Mouse (Mus musculus) ZHBTc4 (cell line): Measurements from ENCODE around the gene Tanc2.

ENCODE experiments used
- DNase-seq: peaks from one replicate; pipeline ENCODE4 v3.0.0-alpha.2; 2011; ENCODE audit warnings: low read depth, low spot score

Tanc2 gene

DNA sequence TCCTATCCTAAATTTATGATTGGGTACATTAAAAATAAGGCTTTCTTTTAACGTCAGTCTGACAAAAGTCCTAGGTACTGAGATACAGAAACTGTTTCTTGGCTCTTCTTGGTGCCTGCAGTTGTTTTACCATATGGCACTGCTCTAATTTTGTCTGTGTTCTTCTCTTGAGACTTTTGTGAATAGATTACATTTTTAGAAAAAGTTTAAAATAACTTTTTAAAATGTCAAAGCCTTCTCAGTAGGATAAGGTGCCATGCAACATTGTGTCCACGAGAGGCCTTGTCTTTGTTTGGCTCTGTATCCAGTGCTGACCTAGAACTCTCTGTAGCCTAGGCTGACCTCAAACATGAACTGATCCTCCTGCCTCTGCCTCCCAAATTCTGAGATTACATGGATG, 238.4 kb downstream of the Tanc2 start:
- DNase-seq: no peak

DNA sequence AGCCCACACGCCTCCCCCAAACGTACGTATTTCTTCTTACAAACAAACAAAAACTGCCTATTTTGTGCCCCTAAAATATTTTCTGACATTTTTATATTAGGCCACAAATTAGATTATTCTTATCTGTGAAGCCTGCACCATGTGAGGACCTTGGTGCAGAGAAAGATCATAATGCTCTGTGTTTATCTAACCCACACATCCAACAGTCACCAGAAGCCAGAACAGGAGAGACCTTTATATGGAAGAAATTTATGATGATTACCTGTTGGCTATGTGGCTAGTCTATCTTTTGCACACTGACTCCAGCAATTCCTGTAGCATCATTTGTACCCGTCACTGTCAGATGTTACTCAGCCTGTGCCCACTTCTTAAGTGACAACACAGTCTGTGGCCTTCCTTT, 245.4 kb downstream of the Tanc2 start:
- no peak for DNase-seq

DNA sequence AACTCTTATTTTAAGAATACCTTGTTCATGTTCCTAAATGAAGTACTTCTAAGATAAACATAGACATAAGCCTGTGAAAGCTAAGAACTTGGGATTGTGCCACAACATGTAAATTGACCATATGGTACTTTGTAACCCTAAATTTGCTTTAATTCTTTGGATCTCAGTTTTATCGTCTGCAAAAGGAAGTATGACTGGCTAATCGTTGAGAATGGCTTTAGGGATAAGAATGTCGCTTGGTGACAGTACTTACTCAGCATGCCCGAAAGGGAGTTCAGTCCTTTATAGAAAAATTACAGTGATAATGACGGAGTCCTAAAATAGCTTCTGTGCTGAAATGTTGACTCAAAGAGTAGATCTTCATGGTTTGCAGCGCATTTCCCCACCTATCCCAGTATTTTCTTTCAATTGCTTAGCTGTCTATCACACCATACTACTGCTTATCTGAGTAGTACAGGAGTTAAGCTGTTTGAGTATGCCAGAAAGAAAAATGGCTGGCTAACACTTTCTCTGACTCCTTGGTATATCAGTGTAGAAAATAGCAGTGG, 246.6 kb downstream of the Tanc2 start:
- no peak for DNase-seq

DNA sequence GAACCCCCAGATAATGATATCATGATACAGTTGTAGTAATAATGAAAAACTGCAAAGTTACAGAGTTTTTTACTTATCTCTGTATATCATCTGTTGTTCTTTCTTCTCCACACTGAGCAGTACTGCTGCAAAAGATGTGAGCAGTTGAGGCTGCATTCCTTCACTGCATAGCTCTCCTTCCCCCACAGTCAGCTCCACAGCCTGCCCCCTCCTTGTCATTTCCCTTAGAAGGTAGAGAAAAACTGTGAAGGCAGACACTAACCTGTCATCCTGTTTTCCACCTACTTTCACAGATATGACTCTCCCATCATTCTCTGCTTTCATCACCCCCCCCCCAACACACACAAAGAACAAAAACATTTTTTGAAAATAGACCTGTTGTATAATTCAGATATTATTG, 248.2 kb downstream of the Tanc2 start:
- no peak for DNase-seq

DNA sequence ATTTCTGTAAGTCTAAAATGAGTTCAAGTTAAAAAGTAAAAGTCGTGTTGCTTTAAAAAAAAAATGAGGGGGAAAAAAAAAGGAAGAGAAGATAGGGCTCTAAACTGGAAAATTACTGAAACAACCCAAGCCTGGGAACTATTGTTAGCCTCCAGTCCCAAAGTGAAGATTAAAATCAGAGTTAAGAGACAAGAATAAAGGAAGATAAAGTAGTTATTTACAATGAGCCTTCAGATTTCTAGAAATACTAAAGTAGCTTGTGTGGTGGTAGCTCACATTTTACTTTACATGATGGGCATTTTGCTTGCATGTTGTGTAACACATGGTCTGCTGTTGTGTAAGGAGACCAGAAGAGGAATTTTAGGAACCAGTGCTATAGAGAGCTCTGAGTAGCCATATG, 256.1 kb downstream of the Tanc2 start:
- no peak for DNase-seq

DNA sequence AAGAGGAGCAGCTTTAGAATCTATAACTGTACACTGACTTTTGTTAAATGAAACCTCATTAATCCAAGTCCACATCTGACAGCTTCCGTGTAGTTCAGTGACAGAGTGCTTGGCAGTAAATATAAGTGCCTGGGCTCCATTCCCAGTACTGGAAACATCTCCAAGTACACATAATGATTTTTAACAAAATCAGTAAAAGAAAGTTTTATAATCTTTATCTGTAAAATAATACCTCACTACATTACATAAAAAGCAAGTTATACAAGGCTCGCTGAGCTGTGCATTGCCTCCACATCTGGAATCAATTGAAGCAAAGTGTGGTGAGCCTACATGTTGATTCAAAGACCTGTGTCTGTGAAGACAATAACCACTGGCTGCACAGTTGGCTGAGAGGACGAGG, 265.7 kb downstream of the Tanc2 start:
- DNase-seq: no peak

DNA sequence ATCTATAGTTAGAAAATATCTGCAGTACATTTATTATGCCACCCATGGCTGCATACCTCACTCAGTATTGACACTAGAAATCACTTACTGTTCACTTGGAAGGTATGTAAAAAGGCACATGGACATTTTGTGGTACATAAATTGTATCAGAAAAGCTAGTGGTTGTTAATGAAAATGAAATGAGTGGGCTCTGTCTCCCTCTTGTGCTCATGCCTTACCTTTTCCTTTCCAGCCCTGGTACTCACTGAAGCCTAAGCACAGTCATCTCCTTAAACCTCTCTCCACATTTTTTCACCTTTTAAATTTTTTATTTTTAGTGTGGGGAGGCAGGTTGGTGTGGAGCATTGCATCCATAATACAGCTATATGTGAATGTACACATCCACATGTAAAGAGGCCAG, 268.3 kb downstream of the Tanc2 start:
- no peak for DNase-seq

DNA sequence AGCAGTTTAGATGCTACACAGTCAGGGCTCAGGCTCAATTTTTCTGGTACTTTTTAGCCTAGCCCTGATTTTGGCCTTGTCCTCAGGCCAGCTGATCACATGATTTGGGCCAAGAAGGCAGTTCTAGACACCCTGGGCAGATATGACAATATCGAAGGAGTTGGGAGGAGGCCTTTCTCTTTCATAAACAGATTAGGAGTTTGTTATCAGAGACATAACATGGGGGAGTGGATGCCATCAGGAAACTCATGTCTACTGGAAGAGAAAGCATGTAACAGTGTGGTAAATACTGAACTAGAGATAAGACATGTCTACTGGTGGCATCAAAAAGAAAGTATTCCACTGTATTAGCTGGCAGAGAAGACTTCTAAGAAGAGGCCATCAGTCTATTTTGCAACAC, 295.8 kb downstream of the Tanc2 start:
- no peak for DNase-seq

DNA sequence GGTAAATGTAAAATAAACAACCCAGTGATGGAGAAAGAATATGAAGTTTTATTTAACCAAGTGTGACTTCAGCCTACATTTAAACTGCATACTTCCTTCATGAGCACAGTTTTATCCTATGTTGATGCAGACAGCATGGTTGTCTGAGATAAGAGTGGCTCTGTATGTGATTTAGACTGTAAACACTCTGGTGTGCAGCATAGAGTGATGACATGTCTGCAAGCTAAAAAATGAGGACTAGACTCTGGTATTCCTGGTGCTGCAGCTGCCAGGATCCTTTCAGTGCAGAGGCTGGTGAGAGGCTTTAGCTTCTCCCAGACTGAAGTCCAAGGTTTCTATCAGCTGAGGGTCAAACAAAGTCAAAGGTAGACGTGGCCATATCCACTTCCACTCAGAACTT, 297.5 kb downstream of the Tanc2 start:
- no peak for DNase-seq

DNA sequence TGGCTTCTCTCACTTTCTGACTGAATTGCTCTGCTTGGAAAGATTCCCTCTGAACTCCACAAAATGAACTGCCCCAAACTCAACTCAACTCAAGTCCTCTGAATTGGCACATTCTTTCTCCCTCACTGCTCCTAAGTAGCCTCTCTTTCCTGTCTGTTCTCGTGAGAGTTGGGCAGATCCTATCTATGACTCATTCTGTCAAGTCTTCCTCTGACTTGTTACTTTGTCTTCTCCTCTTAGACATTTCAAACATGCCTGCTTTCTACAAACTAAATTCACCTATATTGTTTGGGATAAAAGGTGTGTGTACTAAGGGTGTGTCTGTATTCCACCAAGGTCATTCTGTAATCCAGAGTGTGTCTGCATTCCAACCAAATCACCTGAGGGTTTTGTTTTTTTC, 309.4 kb downstream of the Tanc2 start:
- DNase-seq: peak; percentile 75

DNA sequence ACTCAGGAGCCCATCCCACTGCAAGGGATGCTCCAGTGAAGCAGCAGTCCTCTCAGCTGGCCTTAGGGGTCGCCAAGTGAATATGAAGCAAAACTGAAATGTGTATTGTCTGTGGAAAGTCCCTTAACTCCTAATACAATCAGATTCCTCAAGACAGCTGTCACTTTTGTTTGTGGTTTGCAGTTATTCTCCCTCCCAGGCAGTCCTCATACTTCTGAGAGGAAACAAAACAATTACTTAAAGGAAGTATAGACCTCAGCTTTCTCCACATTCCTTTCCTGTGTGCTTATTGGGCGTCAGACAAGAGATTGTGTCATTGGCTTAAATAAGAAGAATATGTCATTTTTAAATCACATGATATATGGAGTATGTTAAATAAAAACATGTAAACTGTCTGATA, 311.7 kb downstream of the Tanc2 start:
- no peak for DNase-seq

DNA sequence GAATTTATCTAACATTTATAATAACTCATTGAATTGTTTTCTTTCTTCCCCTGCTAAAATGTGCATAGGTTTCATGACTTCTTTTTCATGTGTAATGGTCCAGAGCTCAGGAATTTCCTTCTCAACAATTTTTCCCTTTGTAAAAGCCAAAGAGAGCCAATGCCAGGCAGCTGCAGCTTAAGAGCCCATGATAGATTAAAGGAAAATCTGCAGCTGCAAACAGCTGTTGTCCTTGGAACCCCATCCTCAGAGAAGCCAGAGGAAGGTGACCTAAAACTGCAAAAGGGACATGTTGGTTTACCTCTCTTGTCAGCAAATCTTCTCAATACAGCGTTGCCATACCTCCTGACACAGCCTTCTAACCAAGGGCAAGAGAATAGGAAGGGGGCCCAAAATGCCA, 313.2 kb downstream of the Tanc2 start:
- no peak for DNase-seq

DNA sequence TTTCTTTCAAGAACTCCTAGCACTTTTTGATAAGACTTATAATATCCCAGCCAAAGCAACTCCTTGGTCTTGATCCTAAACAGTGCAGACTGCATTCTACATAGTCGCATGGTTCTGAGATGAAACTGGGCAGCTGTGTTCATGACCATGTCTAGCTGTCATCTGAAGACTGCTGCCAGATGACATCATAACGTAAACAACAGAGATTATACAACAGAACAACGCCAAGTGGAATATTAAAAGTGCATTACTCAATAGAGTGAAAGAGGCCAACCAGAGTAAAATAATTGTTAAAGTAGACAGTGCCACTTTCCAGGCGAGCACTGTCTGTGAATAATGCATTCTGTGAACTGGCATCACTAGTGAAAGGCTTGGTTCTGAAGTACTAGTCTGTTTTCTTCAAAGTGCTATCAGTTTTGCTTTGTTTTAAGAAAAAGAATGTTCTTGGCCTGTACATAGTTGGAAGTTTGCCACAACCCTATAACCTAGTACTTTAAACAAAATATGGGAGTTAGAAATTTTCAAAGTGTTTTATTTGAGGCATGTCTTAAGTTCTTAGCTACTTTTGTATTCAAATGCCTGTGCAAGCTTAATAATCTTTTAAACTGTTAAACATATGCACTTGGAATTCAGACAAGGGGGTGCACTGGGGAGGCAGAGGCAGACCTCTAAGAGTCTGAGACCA, 315.9 kb downstream of the Tanc2 start:
- no peak for DNase-seq

DNA sequence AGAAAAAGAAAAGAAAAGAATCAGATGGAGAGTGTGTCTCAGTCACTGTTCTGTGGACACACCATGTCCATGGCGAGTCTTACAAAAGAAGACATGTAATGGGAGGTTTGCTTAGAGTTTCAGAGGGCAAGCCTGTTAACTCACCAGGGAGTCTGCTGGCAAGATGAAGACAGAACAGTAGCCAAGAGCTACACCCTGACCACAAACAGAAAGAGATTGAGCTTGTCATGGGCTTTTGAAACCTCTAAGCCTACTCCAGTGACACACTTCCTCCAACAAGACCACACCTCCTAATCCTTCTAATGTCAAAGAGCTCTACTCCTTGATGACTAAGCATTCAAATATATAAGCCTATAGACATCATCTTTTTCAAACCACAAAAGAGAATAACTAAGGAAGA, 317.6 kb downstream of the Tanc2 start:
- DNase-seq: no peak

DNA sequence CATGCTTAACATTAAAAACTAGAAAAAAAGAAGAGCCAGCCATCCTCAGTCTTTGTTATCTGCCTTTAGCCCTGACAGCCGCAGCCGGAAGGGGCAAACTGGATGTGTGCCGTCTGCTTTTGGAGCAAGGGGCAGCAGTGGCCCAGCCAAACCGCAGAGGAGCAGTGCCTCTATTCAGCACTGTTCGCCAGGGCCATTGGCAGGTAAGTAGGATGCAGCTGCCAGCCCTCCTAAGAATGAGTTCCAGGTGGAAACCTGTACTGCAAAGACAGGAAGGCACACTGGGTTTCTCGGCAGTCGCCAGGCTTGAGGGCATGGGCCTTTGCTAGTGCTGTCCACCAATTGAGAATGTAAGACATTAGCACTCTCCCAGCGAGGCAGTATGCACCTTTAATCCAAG, 319.1 kb downstream of the Tanc2 start:
- DNase-seq: no peak

DNA sequence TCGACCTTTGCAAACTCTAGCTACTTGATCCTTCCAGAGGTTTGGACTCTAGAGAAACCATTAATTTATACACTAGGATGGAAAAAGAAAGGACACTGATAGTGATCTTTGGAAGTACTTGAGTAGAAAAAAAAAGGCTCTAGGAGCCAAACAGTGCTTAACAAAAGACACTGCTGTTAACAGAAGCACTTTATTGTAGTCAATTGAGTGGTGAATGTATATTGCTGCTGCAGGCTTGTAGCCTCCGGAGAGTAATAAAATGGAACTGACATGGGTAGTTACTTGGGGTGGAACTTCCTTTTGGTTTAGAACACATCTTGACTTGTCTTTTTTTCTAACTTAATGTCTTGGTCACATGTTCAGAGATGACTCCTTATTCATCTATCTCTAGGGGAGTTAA, 319.8 kb downstream of the Tanc2 start:
- DNase-seq: peak; percentile 50

DNA sequence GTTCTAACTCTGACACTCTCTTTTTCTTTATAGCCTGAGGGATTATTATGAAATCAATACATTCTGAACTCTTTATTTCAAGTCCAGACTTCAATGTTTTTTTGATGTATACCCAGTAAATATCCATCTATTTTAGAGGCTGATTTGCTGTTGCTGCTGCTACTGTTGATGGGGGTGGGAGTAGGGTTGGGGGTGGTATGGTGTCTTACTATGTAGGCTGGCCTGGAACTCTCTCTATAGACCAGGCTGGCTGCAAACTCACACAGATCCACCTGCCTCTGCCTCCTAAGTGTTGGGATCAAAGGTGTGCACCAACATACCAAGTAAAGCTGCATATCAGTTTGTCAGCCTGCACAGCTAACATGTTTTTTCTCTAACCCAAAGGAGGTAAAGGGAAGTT, 321.4 kb downstream of the Tanc2 start:
- no peak for DNase-seq

DNA sequence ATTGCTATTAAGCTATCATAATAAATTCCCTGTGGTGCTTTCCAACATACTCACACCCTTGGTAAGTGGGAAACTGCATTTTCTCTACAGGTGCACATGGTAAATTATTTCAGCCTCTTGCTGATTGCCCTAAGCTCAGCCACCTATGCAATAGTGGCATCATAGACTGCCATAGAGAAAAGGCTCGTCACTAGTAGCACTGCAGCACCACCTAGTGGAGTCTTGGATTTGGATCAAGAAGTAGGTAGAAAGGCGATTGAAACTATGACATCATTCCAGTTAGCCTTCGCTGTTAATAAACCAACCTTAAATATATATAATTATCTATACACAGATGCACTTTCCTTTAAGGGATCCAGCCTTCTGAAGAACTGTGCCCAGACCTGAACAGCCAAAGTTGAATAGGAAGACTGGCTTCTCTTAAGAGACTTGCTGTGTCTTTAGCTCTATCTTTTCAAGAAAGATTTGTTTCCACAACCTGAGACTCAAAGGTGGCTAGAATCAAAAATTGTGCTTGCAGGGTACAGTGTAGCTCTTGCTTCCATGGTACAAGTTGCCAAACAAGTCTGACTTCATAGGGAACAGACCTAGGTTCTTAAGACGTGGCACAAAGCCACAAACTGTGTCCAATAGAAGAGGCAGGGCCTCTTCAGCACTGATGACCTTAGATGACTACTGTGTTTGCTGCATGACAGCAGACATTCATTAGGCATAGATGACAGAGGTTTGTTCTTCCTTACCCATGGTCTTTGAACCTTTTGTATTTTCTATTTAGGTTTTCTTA, 322.0 kb downstream of the Tanc2 start:
- DNase-seq: peak; percentile 79

DNA sequence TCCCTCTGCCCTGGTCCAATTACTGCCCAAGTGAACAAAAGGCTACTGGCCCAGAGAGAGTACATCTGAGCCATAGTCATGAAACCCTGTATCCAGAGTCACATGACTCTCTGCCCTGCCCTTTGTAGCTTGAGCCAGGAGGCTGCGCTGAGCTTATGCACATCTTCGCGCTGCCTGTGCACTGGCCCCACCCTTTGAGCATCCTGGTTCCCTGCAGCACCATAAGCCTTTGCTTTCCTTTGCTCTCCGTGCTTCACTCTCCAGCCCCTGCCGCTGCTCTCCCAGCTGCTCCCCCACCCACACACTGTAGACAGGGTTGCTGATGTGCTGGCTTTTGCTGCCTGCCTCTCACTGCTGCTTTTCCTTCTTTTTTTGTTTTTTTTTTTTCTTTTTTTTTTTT, 323.8 kb downstream of the Tanc2 start:
- DNase-seq: peak; percentile 63

DNA sequence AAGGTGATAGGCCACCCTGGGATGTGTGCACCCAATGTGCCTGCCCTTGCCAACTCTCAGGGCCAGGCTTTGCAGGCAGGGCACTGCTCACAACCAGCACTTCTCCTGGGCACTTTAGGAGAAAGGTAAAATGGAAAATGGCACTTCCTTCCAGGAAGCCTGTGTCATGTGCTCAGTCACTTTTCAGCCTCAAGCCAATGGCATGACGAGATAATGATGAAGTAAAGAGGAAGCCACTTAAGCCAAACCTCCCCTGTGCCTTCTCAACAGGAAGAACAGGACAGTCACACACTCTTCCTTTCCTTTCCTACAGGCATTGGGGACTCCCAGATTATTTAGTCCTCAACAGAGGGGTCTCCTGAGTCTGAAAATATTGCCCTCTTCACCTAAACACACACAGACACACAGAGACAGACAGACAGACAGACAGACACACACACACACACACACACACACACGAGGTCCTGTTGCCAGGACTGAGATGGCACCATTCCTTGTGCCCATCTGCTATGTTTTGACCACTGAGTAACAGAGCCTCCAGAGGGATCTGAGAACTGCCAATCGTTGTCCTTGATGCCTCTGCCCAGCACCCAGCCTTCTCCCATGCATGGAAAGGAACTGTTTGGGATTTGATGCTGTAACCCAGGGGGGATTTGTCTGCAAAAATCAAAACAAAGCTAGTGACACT, 330.5 kb downstream of the Tanc2 start:
- no peak for DNase-seq

DNA sequence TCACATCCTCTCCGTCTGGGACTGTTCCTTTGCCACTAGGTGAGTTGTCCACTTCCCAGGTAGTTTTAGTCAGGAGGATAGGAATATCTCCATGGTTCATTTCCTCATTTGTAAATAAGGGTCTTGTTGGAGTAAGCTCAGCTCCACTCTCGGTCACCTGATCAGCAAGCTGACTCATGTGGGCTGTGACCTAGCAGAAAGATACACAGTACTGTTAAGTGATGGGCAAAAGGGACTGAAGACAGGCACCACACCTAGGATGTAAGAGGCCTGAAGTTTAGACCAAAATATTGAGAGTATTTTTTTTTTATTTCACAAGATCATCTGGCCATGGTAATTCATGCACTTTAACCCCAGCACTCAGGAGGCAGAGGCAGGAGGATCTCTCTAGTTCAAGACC, 331.1 kb downstream of the Tanc2 start:
- DNase-seq: no peak

DNA sequence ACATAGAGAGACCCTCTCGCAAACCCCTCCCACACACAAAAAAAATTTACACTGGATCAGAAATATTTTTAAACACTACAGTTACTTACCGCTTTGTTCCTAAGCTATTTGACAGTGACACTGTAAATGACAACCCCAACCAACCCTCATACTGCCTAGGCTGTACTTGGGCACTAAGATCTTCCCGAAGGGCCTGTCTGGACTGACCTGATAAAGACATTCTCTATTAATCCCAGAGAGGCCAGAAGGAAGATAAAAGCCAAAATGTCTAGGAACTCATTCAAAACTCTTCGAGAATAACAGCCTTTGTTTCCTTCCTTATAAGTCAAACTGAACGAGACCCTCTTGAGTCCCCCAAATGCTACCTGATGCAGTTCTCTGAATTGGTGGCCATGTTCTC, 331.5 kb downstream of the Tanc2 start:
- no peak for DNase-seq
